Mouse (Mus musculus) liver, adult 2 months (tissue): ENCODE results near the gene Focad.

Source experiments
- CTCF ChIP-seq: fragments of 200-500 bp; IDR thresholded peaks from 2 replicates; pipeline ENCODE4 v1.5.1; 2011; ENCODE audit warnings: low read depth, low read length, control low read depth
- POLR2A ChIP-seq: fragments of 200-500 bp; IDR thresholded peaks from 2 replicates; pipeline ENCODE4 v1.6.1; 2011; ENCODE audit warnings: low read length, control low read depth; ENCODE audit not compliant: insufficient read depth; ENCODE audit errors: extremely low read depth

GRCm38 (mm10) chr4:88175058-88175974 lies 80.9 kb downstream of the Focad start:
- TF ChIP-seq CTCF (no peak), POLR2A (no peak)
